Mouse (Mus musculus): ENCODE measurements around the gene Zfp385b. TPM values are rescaled to one million over a fixed set of nuclear protein-coding genes. Genes with fewer than 3 reads are reported as not detected.

Gene Zfp385b
- polyA plus RNA-seq, 1 experiment: 0.28 TPM

- Histone ChIP-seq H3K4me3 (no peak overlapping the region), H3K27me3 (ENCODE audit: control insufficient read depth, insufficient read depth, insufficient read length) (no peaks in the 10 kb centered on the region), H3K36me3 (ENCODE audit: control insufficient read depth, insufficient read depth) (no peaks in the 10 kb centered on the region), H3K79me2 (ENCODE audit: control insufficient read depth, insufficient read depth) (no peaks in the 10 kb centered on the region), H3K4me2 (ENCODE audit: low read depth) (no peak overlapping the region), H3ac (ENCODE audit: control insufficient read depth, insufficient read length) (no peak overlapping the region)
- TF ChIP-seq TCF12 (IDR thresholded peaks at IDR 0.05; ENCODE audit: insufficient read depth, poor library complexity, severe bottlenecking) (no peak), TCF3 (IDR thresholded peaks at IDR 0.05; ENCODE audit: insufficient read length, low read depth) (no peak), MAX (IDR thresholded peaks at IDR 0.05; ENCODE audit: low read depth) (no peak), REST (IDR thresholded peaks at IDR 0.05; ENCODE audit: insufficient read depth, insufficient read length) (no peak), SRF (IDR thresholded peaks at IDR 0.05; ENCODE audit: control insufficient read depth, insufficient read length, low read depth) (no peak), MYOG (IDR thresholded peaks at IDR 0.05; ENCODE audit: control insufficient read depth in 1 of 3, insufficient read depth in 1 of 3, insufficient read length in 2 of 3, low read depth in 2 of 3) (no peak), POLR2AphosphoS2 (IDR thresholded peaks at IDR 0.05; ENCODE audit: insufficient read length, low read depth) (no peak), MYOD1 (IDR thresholded peaks at IDR 0.05; ENCODE audit: control insufficient read depth in 1 of 3, insufficient read length in 2 of 3, low read depth in 2 of 3) (no peak), CEBPB (IDR thresholded peaks at IDR 0.05; ENCODE audit: insufficient read depth, poor library complexity, severe bottlenecking) (no peak), USF1 (IDR thresholded peaks at IDR 0.05; ENCODE audit: low read depth) (no peak), E2F4 (IDR thresholded peaks at IDR 0.05; ENCODE audit: insufficient read depth) (no peak), POLR2A (IDR thresholded peaks at IDR 0.05; ENCODE audit: insufficient read length, low read depth) (no peak)
Observed at GRCm38 (mm10) chr2:77746417-77746816, 73.0 kb downstream of the Zfp385b start.

GRCm38 (mm10) chr2:77745246-77745645 is 74.2 kb downstream of the Zfp385b start:
- TF ChIP-seq MAX (IDR thresholded peaks at IDR 0.05; ENCODE audit: low read depth) (no peak), MYOD1 (IDR thresholded peaks at IDR 0.05; ENCODE audit: control insufficient read depth in 1 of 3, insufficient read length in 2 of 3, low read depth in 2 of 3) (no peak), POLR2A (IDR thresholded peaks at IDR 0.05; ENCODE audit: insufficient read length, low read depth) (no peak), POLR2AphosphoS2 (IDR thresholded peaks at IDR 0.05; ENCODE audit: insufficient read length, low read depth) (no peak), USF1 (IDR thresholded peaks at IDR 0.05; ENCODE audit: low read depth) (no peak), TCF3 (IDR thresholded peaks at IDR 0.05; ENCODE audit: insufficient read length, low read depth) (no peak), MYOG (IDR thresholded peaks at IDR 0.05; ENCODE audit: control insufficient read depth in 1 of 3, insufficient read depth in 1 of 3, insufficient read length in 2 of 3, low read depth in 2 of 3) (no peak), SRF (IDR thresholded peaks at IDR 0.05; ENCODE audit: control insufficient read depth, insufficient read length, low read depth) (no peak), E2F4 (IDR thresholded peaks at IDR 0.05; ENCODE audit: insufficient read depth) (no peak), REST (IDR thresholded peaks at IDR 0.05; ENCODE audit: insufficient read depth, insufficient read length) (no peak), TCF12 (IDR thresholded peaks at IDR 0.05; ENCODE audit: insufficient read depth, poor library complexity, severe bottlenecking) (no peak), CEBPB (IDR thresholded peaks at IDR 0.05; ENCODE audit: insufficient read depth, poor library complexity, severe bottlenecking) (no peak)
- H3K4me2 ChIP-seq (ENCODE audit: low read depth): no peak overlapping the region
- H3K79me2 ChIP-seq (ENCODE audit: control insufficient read depth, insufficient read depth): no peaks in the 10 kb centered on the region
- no peaks in the 10 kb centered on the region for H3K36me3 ChIP-seq (ENCODE audit: control insufficient read depth, insufficient read depth)
- H3K27me3 ChIP-seq (ENCODE audit: control insufficient read depth, insufficient read depth, insufficient read length): no peaks in the 10 kb centered on the region
- no peak overlapping the region for H3ac ChIP-seq (ENCODE audit: control insufficient read depth, insufficient read length)
- H3K4me3 ChIP-seq: no peak overlapping the region

GRCm38 (mm10) chr2:77742359-77742758 is 77.1 kb downstream of the Zfp385b start:
- Histone ChIP-seq H3K4me2 (ENCODE audit: low read depth) (no peak overlapping the region), H3K27me3 (ENCODE audit: control insufficient read depth, insufficient read depth, insufficient read length) (no peaks in the 10 kb centered on the region), H3K79me2 (ENCODE audit: control insufficient read depth, insufficient read depth) (no peaks in the 10 kb centered on the region), H3K36me3 (ENCODE audit: control insufficient read depth, insufficient read depth) (no peaks in the 10 kb centered on the region), H3ac (ENCODE audit: control insufficient read depth, insufficient read length) (no peak overlapping the region), H3K4me3 (no peak overlapping the region)
- TF ChIP-seq POLR2AphosphoS2 (IDR thresholded peaks at IDR 0.05; ENCODE audit: insufficient read length, low read depth): no peak
- no peak for TF ChIP-seq MAX (IDR thresholded peaks at IDR 0.05; ENCODE audit: low read depth)
- TF ChIP-seq MYOG (IDR thresholded peaks at IDR 0.05; ENCODE audit: control insufficient read depth in 1 of 3, insufficient read depth in 1 of 3, insufficient read length in 2 of 3, low read depth in 2 of 3): no peak
- no peak for TF ChIP-seq MYOD1 (IDR thresholded peaks at IDR 0.05; ENCODE audit: control insufficient read depth in 1 of 3, insufficient read length in 2 of 3, low read depth in 2 of 3)
- TF ChIP-seq SRF (IDR thresholded peaks at IDR 0.05; ENCODE audit: control insufficient read depth, insufficient read length, low read depth): no peak
- TF ChIP-seq TCF12 (IDR thresholded peaks at IDR 0.05; ENCODE audit: insufficient read depth, poor library complexity, severe bottlenecking): no peak
- TF ChIP-seq E2F4 (IDR thresholded peaks at IDR 0.05; ENCODE audit: insufficient read depth): no peak
- TF ChIP-seq TCF3 (IDR thresholded peaks at IDR 0.05; ENCODE audit: insufficient read length, low read depth): no peak
- no peak for TF ChIP-seq CEBPB (IDR thresholded peaks at IDR 0.05; ENCODE audit: insufficient read depth, poor library complexity, severe bottlenecking)
- TF ChIP-seq POLR2A (IDR thresholded peaks at IDR 0.05; ENCODE audit: insufficient read length, low read depth): no peak
- TF ChIP-seq USF1 (IDR thresholded peaks at IDR 0.05; ENCODE audit: low read depth): no peak
- TF ChIP-seq REST (IDR thresholded peaks at IDR 0.05; ENCODE audit: insufficient read depth, insufficient read length): no peak

GRCm38 (mm10) chr2:77730196-77730595 is 89.2 kb downstream of the Zfp385b start:
- no peak for TF ChIP-seq POLR2A (IDR thresholded peaks at IDR 0.05; ENCODE audit: insufficient read length, low read depth)
- no peak for TF ChIP-seq MAX (IDR thresholded peaks at IDR 0.05; ENCODE audit: low read depth)
- TF ChIP-seq MYOD1 (IDR thresholded peaks at IDR 0.05; ENCODE audit: control insufficient read depth in 1 of 3, insufficient read length in 2 of 3, low read depth in 2 of 3): no peak
- no peak for TF ChIP-seq CEBPB (IDR thresholded peaks at IDR 0.05; ENCODE audit: insufficient read depth, poor library complexity, severe bottlenecking)
- no peak for TF ChIP-seq TCF3 (IDR thresholded peaks at IDR 0.05; ENCODE audit: insufficient read length, low read depth)
- TF ChIP-seq POLR2AphosphoS2 (IDR thresholded peaks at IDR 0.05; ENCODE audit: insufficient read length, low read depth): no peak
- no peak for TF ChIP-seq SRF (IDR thresholded peaks at IDR 0.05; ENCODE audit: control insufficient read depth, insufficient read length, low read depth)
- TF ChIP-seq REST (IDR thresholded peaks at IDR 0.05; ENCODE audit: insufficient read depth, insufficient read length): no peak
- TF ChIP-seq E2F4 (IDR thresholded peaks at IDR 0.05; ENCODE audit: insufficient read depth): no peak
- TF ChIP-seq TCF12 (IDR thresholded peaks at IDR 0.05; ENCODE audit: insufficient read depth, poor library complexity, severe bottlenecking): no peak
- Histone ChIP-seq H3K27me3 (ENCODE audit: control insufficient read depth, insufficient read depth, insufficient read length) (no peaks in the 10 kb centered on the region), H3K4me3 (no peak overlapping the region), H3ac (ENCODE audit: control insufficient read depth, insufficient read length) (no peak overlapping the region), H3K79me2 (ENCODE audit: control insufficient read depth, insufficient read depth) (no peaks in the 10 kb centered on the region), H3K36me3 (ENCODE audit: control insufficient read depth, insufficient read depth) (no peaks in the 10 kb centered on the region), H3K4me2 (ENCODE audit: low read depth) (no peak overlapping the region)
